Mouse (Mus musculus) embryonic facial prominence, embryonic 13.5 days (tissue): ENCODE measurements at regions not wholly inside any gene's neighbourhood (a gene's known extent, or its start where the extent isn't known, plus 50 kb on each side); places are given as distances from the start of the nearest gene placed in this dataset.
"Not testable (repeated sequence)": the region's sequence is repeated elsewhere in the genome, so short reads cannot be mapped to it uniquely, and the experiment has no call there.

Experiments used
- ATAC-seq: fragments of 200-750 bp; cut with Nextera tagmentation; 2 replicates; pipeline ENCODE4 v1.8.0; 2017; ENCODE audit warnings: low read depth; ENCODE audit not compliant: insufficient number of reproducible peaks, insufficient read depth, low FRiP score, low TSS enrichment
- H3K27ac ChIP-seq: fragments of 300-500 bp; sonication (generic); 2 replicates; pipeline ENCODE4 v1.5.1; 2015; ENCODE audit warnings: moderate library complexity, mild to moderate bottlenecking, inconsistent platforms
- H3K27me3 ChIP-seq: fragments of 300-500 bp; sonication (generic); 2 replicates; pipeline ENCODE4 v1.6.1; 2015; ENCODE audit warnings: mild to moderate bottlenecking, inconsistent platforms
- H3K36me3 ChIP-seq: fragments of 300-500 bp; sonication (generic); 2 replicates; pipeline ENCODE4 v1.6.1; 2015; ENCODE audit warnings: mild to moderate bottlenecking, inconsistent platforms
- H3K4me1 ChIP-seq: fragments of 300-500 bp; sonication (generic); 2 replicates; pipeline ENCODE4 v1.6.1; 2015; ENCODE audit warnings: inconsistent platforms
- H3K4me2 ChIP-seq: fragments of 300-500 bp; sonication (generic); 2 replicates; pipeline ENCODE4 v1.6.1; 2015; ENCODE audit warnings: moderate library complexity, mild to moderate bottlenecking, inconsistent platforms
- H3K4me3 ChIP-seq: fragments of 300-500 bp; sonication (generic); 2 replicates; pipeline ENCODE4 v1.5.1; 2015; ENCODE audit warnings: mild to moderate bottlenecking, inconsistent platforms
- H3K9ac ChIP-seq: fragments of 300-500 bp; sonication (generic); 2 replicates; pipeline ENCODE4 v1.6.1; 2015; ENCODE audit warnings: mild to moderate bottlenecking, inconsistent platforms
- H3K9me3 ChIP-seq: fragments of 300-500 bp; sonication (generic); 2 replicates; pipeline ENCODE4 v1.6.1; 2016; ENCODE audit warnings: inconsistent platforms
- WGBS: fragments of 180-500 bp; shearing (Covaris S2); methylation state at CpG from one replicate; pipeline ENCODE4 v1.1.7; 2015; ENCODE audit warnings: mixed read lengths; 5-methylcytosine and 5-hydroxymethylcytosine counted together

GRCm38 (mm10) chr12:20802027-20802426, 188.2 kb upstream of the Asap2 start:
- H3K4me2 ChIP-seq, H3K27me3 ChIP-seq, ATAC-seq, H3K4me1 ChIP-seq, H3K9ac ChIP-seq, H3K27ac ChIP-seq, H3K4me3 ChIP-seq, H3K36me3 ChIP-seq: not testable (repeated sequence)
- H3K9me3 ChIP-seq: peaks cover 22% of the 10 kb centered on the region
- WGBS: 74% methylated on average over 4 of the region's 4 CpGs

- H3K9me3 ChIP-seq: peaks cover 13% of the 10 kb centered on the region
- H3K27ac ChIP-seq, H3K4me1 ChIP-seq, H3K4me3 ChIP-seq, ATAC-seq, H3K27me3 ChIP-seq, H3K36me3 ChIP-seq, H3K9ac ChIP-seq, H3K4me2 ChIP-seq: not testable (repeated sequence)
- WGBS: 95% methylated on average over 5 of the region's 5 CpGs
These were observed 184.8 kb upstream of the Asap2 start for GRCm38 (mm10) chr12:20805466-20805865.

GRCm38 (mm10) chr12:20806681-20807080, 183.6 kb upstream of the Asap2 start:
- Histone ChIP-seq H3K4me1 (no peaks in the 10 kb centered on the region), H3K36me3 (no peaks in the 10 kb centered on the region), H3K27ac (no peak overlapping the region), H3K4me2 (no peak overlapping the region), H3K4me3 (no peak overlapping the region), H3K9me3 (peaks cover 13% of the 10 kb centered on the region), H3K9ac (no peak overlapping the region), H3K27me3 (no peaks in the 10 kb centered on the region)
- no peak for ATAC-seq
- WGBS: 94% methylated on average over 2 of the region's 2 CpGs

- H3K9me3 ChIP-seq: peaks cover 45% of the 10 kb centered on the region
- H3K27ac ChIP-seq, H3K4me3 ChIP-seq, H3K9ac ChIP-seq, H3K36me3 ChIP-seq, H3K4me2 ChIP-seq, ATAC-seq, H3K4me1 ChIP-seq, H3K27me3 ChIP-seq: not testable (repeated sequence)
- WGBS: 85% methylated on average over 6 of the region's 6 CpGs
These were observed 176.4 kb upstream of the Asap2 start for GRCm38 (mm10) chr12:20813836-20814235.

- H3K4me1 ChIP-seq, H3K27me3 ChIP-seq, H3K9ac ChIP-seq, ATAC-seq, H3K27ac ChIP-seq, H3K36me3 ChIP-seq: not testable (repeated sequence)
- peak overlapping the region; percentile 43 for H3K4me2 ChIP-seq
- peaks cover 42% of the 10 kb centered on the region for H3K9me3 ChIP-seq
- H3K4me3 ChIP-seq: peak overlapping the region; percentile 39
- WGBS: 22% methylated on average over 40 of the region's 40 CpGs
These were observed 175.1 kb upstream of the Asap2 start for GRCm38 (mm10) chr12:20815121-20815520.

- no peak overlapping the region for H3K9ac ChIP-seq
- 0 out of 2 replicates have a peak, but pooled peaks have one; percentile 32 for ATAC-seq
- peak overlapping the region; percentile 43 for H3K4me2 ChIP-seq
- peak overlapping the region; percentile 39 for H3K4me3 ChIP-seq
- H3K4me1 ChIP-seq: no peaks in the 10 kb centered on the region
- 12% methylated on average over 36 of the region's 38 CpGs for WGBS
- H3K27ac ChIP-seq: no peak overlapping the region
- H3K9me3 ChIP-seq: peaks cover 40% of the 10 kb centered on the region
- H3K27me3 ChIP-seq: peaks cover 5% of the 10 kb centered on the region; the same call in 1 of the 2 replicates
- no peaks in the 10 kb centered on the region for H3K36me3 ChIP-seq
These were observed 174.7 kb upstream of the Asap2 start for GRCm38 (mm10) chr12:20815599-20815998.

GRCm38 (mm10) chr12:20843661-20844320, 146.5 kb upstream of the Asap2 start:
- H3K4me2 ChIP-seq, H3K9ac ChIP-seq, H3K36me3 ChIP-seq, H3K27me3 ChIP-seq, H3K4me3 ChIP-seq, H3K27ac ChIP-seq, ATAC-seq, H3K4me1 ChIP-seq: not testable (repeated sequence)
- 66% methylated on average over 4 of the region's 4 CpGs for WGBS
- H3K9me3 ChIP-seq: peaks cover 25% of the 10 kb centered on the region

GRCm38 (mm10) chr12:20844873-20845272, 145.4 kb upstream of the Asap2 start:
- H3K27me3 ChIP-seq, H3K9ac ChIP-seq, H3K4me1 ChIP-seq, ATAC-seq, H3K4me3 ChIP-seq, H3K36me3 ChIP-seq, H3K27ac ChIP-seq: not testable (repeated sequence)
- 50% methylated on average over 7 of the region's 7 CpGs for WGBS
- Histone ChIP-seq H3K4me2 (0 out of 2 replicates have a peak overlapping the region, but pooled peaks have one; percentile 12), H3K9me3 (peaks cover 26% of the 10 kb centered on the region)

- Histone ChIP-seq H3K27me3 (no peaks in the 10 kb centered on the region), H3K9me3 (peaks cover 30% of the 10 kb centered on the region), H3K4me3 (no peak overlapping the region), H3K27ac (no peak overlapping the region), H3K9ac (no peak overlapping the region), H3K4me1 (no peaks in the 10 kb centered on the region), H3K36me3 (no peaks in the 10 kb centered on the region), H3K4me2 (0 out of 2 replicates have a peak overlapping the region, but pooled peaks have one; percentile 12)
- ATAC-seq: no peak
- 58% methylated on average over 17 of the region's 17 CpGs for WGBS
These were observed 145.0 kb upstream of the Asap2 start for GRCm38 (mm10) chr12:20845297-20845696.

- H3K36me3 ChIP-seq, H3K4me1 ChIP-seq, H3K4me3 ChIP-seq, H3K27me3 ChIP-seq, ATAC-seq, H3K9ac ChIP-seq, H3K27ac ChIP-seq, H3K4me2 ChIP-seq: not testable (repeated sequence)
- peaks cover 38% of the 10 kb centered on the region for H3K9me3 ChIP-seq
- WGBS: 74% methylated on average over 6 of the region's 6 CpGs
These were observed 106.2 kb upstream of the Asap2 start for GRCm38 (mm10) chr12:20884104-20884503.

GRCm38 (mm10) chr12:20920653-20921397, 69.4 kb upstream of the Asap2 start:
- ATAC-seq: peak; percentile 98
- under 1% methylated on average over 87 of the region's 87 CpGs for WGBS
- Histone ChIP-seq H3K36me3 (peaks cover 24% of the 10 kb centered on the region), H3K9me3 (peaks cover 28% of the 10 kb centered on the region), H3K27ac (peak overlapping the region; percentile 93), H3K4me3 (peak overlapping the region; percentile 86), H3K4me2 (peak overlapping the region; percentile 51), H3K9ac (peak overlapping the region; percentile 91)
- not testable (repeated sequence) for H3K27me3 ChIP-seq, H3K4me1 ChIP-seq
